19 mouse cellular contexts compared by ENCODE assay signal in genomic region chr5:115548501-115549285, GRCm38 (mm10). TPM values are rescaled to one million over a fixed set of nuclear protein-coding genes. Genes with fewer than 3 reads are reported as not detected.
A peak's percentile ranks its signal among the peaks of the same experiment; 100 is the strongest.
DNase-seq lines count a peak whose midpoint lies in the region; ATAC-seq and TF ChIP-seq lines count a peak whose summit lies in the region.
"Had no signal": no experiment of that assay in that cellular context is flagged by ENCODE, and none has a peak within 500 bp of the region (broad histone marks: within the 10 kb centered on the region; RNA-seq: fewer than 3 reads in every experiment).

No protein-coding gene starts in this region.

- no peak overlapping the region for H3K4me3 ChIP-seq in cerebellum, adult 2 months (replicated peaks; ENCODE audit: insufficient read depth, low read depth, low read length)
- H3K4me3 ChIP-seq in hindbrain, embryonic 10.5 days = no peak overlapping the region
- no peak overlapping the region for H3K4me3 ChIP-seq in hindbrain, embryonic 16.5 days (ENCODE audit: low read length)
- H3K4me3 ChIP-seq in ES-E14 (ENCODE audit: insufficient read depth in 1 of 2, low read depth in 1 of 2, low read length in 2 of 2, poor library complexity in 1 of 2, severe bottlenecking in 1 of 2) = no peak overlapping the region
- H3K4me3 ChIP-seq in limb, embryonic 10.5 days = no peak overlapping the region
- H3K4me3 ChIP-seq: embryonic facial prominence, embryonic 13.5 days; forebrain, embryonic 12.5 days; heart, embryonic 12.5 days; hindbrain, embryonic 15.5 days had no signal

- no peak overlapping the region for H3K9ac ChIP-seq in hindbrain, embryonic 16.5 days (ENCODE audit: low read depth, low read length)
- 0 out of 2 replicates have a peak overlapping the region, but pooled peaks have one; percentile 18 for H3K9ac ChIP-seq in ES-E14 (ENCODE audit: insufficient read depth, low read depth, low read length, poor library complexity, severe bottlenecking)
- H3K9ac ChIP-seq: embryonic facial prominence, embryonic 13.5 days; forebrain, embryonic 12.5 days; heart, embryonic 12.5 days; hindbrain, embryonic 15.5 days had no signal

- peaks cover 61% of the 10 kb centered on the region for H3K4me1 ChIP-seq in cerebellum, adult 2 months (ENCODE audit: control insufficient read depth, insufficient read depth, low read length)
- peaks cover 71% of the 10 kb centered on the region for H3K4me1 ChIP-seq in hindbrain, embryonic 10.5 days (replicated peaks)
- peaks cover 7% of the 10 kb centered on the region for H3K4me1 ChIP-seq in hindbrain, embryonic 16.5 days (ENCODE audit: control insufficient read depth, insufficient read depth, low read depth, low read length)
- H3K4me1 ChIP-seq in ES-E14 (ENCODE audit: control insufficient read depth in 2 of 2, insufficient read depth in 2 of 2, low read length in 2 of 2, poor library complexity in 1 of 2) = peaks cover 0 to 29% of the 10 kb centered on the region in 2 experiments; a peak in 2 of 4 replicates
- peaks cover 39% of the 10 kb centered on the region for H3K4me1 ChIP-seq in limb, embryonic 10.5 days

- ATAC-seq in hindbrain, embryonic 16.5 days = no peak
- ATAC-seq: activated CD4-positive, CD25-positive, alpha-beta regulatory T cell, adult 4 months; forebrain, embryonic 16.5 days; inflammation-experienced regulatory T-cells, adult 6 months; intestine, postnatal 0 days; Patski had no signal

- H3K4me2 ChIP-seq in hindbrain, embryonic 16.5 days (ENCODE audit: low read length) = no peak overlapping the region
- H3K4me2 ChIP-seq: embryonic facial prominence, embryonic 13.5 days; forebrain, embryonic 12.5 days; heart, embryonic 12.5 days; hindbrain, embryonic 15.5 days had no signal

- no peaks in the 10 kb centered on the region for H3K9me3 ChIP-seq in hindbrain, embryonic 10.5 days
- H3K9me3 ChIP-seq in hindbrain, embryonic 16.5 days (ENCODE audit: control insufficient read depth, low read length) = no peaks in the 10 kb centered on the region
- H3K9me3 ChIP-seq in ES-E14 (ENCODE audit: control insufficient read depth, insufficient read depth, low read depth, low read length) = no peaks in the 10 kb centered on the region
- no peaks in the 10 kb centered on the region for H3K9me3 ChIP-seq in limb, embryonic 10.5 days (replicated peaks)
- H3K9me3 ChIP-seq: embryonic facial prominence, embryonic 13.5 days; forebrain, embryonic 12.5 days; heart, embryonic 12.5 days; hindbrain, embryonic 15.5 days had no signal

- peak; percentile 56 to 58 for DNase-seq in cerebellum, adult 2 months
- no peak for DNase-seq in cerebellum, postnatal 4 days (ENCODE audit: low spot score in 2 of 2)
- no peak for DNase-seq in hindbrain, embryonic 10.5 days (ENCODE audit: low spot score)
- DNase-seq in ES-E14 (ENCODE audit: low read depth, low spot score) = no peak
- DNase-seq in limb, embryonic 10.5 days (ENCODE audit: low spot score) = no peak
- DNase-seq in kidney, postnatal 36 days = no peak
- DNase-seq: adrenal gland, postnatal 14 days; gastrocnemius, postnatal 14 days; kidney, adult 8-10 months had no signal

- peaks cover 90% of the 10 kb centered on the region for H3K36me3 ChIP-seq in hindbrain, embryonic 10.5 days
- peaks cover 28% of the 10 kb centered on the region for H3K36me3 ChIP-seq in hindbrain, embryonic 16.5 days (ENCODE audit: control insufficient read depth, insufficient read depth, low read length)
- peaks cover 20% of the 10 kb centered on the region for H3K36me3 ChIP-seq in ES-E14 (ENCODE audit: control insufficient read depth, insufficient read depth, low read length, poor library complexity, severe bottlenecking)
- H3K36me3 ChIP-seq in limb, embryonic 10.5 days = peaks cover 98% of the 10 kb centered on the region

- TF ChIP-seq POLR2A in cerebellum, adult 2 months (IDR thresholded peaks at IDR 0.05; ENCODE audit: borderline replicate concordance, insufficient read depth, low read length) = no peak

- no peak for TF ChIP-seq CTCF in cerebellum, adult 2 months (IDR thresholded peaks at IDR 0.05; ENCODE audit: borderline replicate concordance, insufficient read depth, low read depth, low read length)

- WGBS in cerebellum, adult 2 months = 51% methylated on average over 18 of the region's 18 CpGs
- WGBS in hindbrain, embryonic 10.5 days = 93% methylated on average over 18 of the region's 18 CpGs
- WGBS in hindbrain, embryonic 16.5 days = 93% methylated on average over 18 of the region's 18 CpGs
- 92% methylated on average over 18 of the region's 18 CpGs for WGBS in limb, embryonic 10.5 days

- peak overlapping the region; percentile 54 for H3K27ac ChIP-seq in cerebellum, adult 2 months (ENCODE audit: insufficient read depth, low read length)
- H3K27ac ChIP-seq in hindbrain, embryonic 10.5 days = peak overlapping the region; percentile 78
- H3K27ac ChIP-seq in hindbrain, embryonic 16.5 days (ENCODE audit: low read depth, low read length) = no peak overlapping the region
- H3K27ac ChIP-seq in ES-E14 (ENCODE audit: insufficient read depth, low read depth, low read length, poor library complexity, severe bottlenecking) = no peak overlapping the region
- H3K27ac ChIP-seq in limb, embryonic 10.5 days = peak overlapping the region; percentile 19; the same call in 1 of the 2 replicates
- H3K27ac ChIP-seq: embryonic facial prominence, embryonic 13.5 days; forebrain, embryonic 12.5 days; hindbrain, embryonic 15.5 days had no signal

- H3K27me3 ChIP-seq in cerebellum, adult 2 months (ENCODE audit: control insufficient read depth, insufficient read depth, low read length) = no peaks in the 10 kb centered on the region
- no peaks in the 10 kb centered on the region for H3K27me3 ChIP-seq in hindbrain, embryonic 10.5 days (ENCODE audit: insufficient read depth, poor library complexity, severe bottlenecking)
- no peaks in the 10 kb centered on the region for H3K27me3 ChIP-seq in hindbrain, embryonic 16.5 days (replicated peaks; ENCODE audit: control insufficient read depth, insufficient read depth, low read length)
- no peaks in the 10 kb centered on the region for H3K27me3 ChIP-seq in limb, embryonic 10.5 days (ENCODE audit: low read depth, poor library complexity, severe bottlenecking)
- H3K27me3 ChIP-seq: embryonic facial prominence, embryonic 13.5 days; forebrain, embryonic 12.5 days; heart, embryonic 12.5 days; hindbrain, embryonic 15.5 days; Patski had no signal

- in situ Hi-C loops in ES-E14 (cut with MboI; ENCODE audit: low sequenced_read_pairs in 2 of 2, unreplicated experiment in 2 of 2) = no loop called here

TF ChIP-seq in ES-E14, 5 proteins besides CTCF, POLR2A, EP300 and RAD21:
- TF ChIP-seq MAFK (IDR thresholded peaks at IDR 0.05; ENCODE audit: insufficient read depth, low read depth, low read length) (no peak), CHD2 (IDR thresholded peaks at IDR 0.05; ENCODE audit: low read depth, low read length) (no peak), ZNF384 (IDR thresholded peaks at IDR 0.05; ENCODE audit: low read depth, low read length) (no peak), ZC3H11A (IDR thresholded peaks at IDR 0.05; ENCODE audit: borderline replicate concordance, low read depth, low read length) (no peak), HCFC1 (IDR thresholded peaks at IDR 0.05; ENCODE audit: borderline replicate concordance, insufficient read depth, low read length) (no peak)

RNA-seq across cellular contexts. Expression of gene Rplp0, which starts 10.6 kb away (rescaled TPM):
- 478 and 485 TPM in 2 replicates for polyA plus RNA-seq in cerebellum, adult 2 months (2012; rRNA removed)
- 1,124 and 1,374 TPM in 2 replicates for polyA plus RNA-seq in hindbrain, embryonic 10.5 days (2016; fragmentation: Nextera tagmentation; extraction: Ambion mirVana)
- 814 and 834 TPM in 2 replicates for polyA plus RNA-seq in hindbrain, embryonic 16.5 days (2015; fragmentation: Nextera tagmentation; extraction: Ambion mirVana)
- 2,284 and 2,327 TPM in 2 replicates for total RNA-seq in ES-E14 (2012; rRNA removed)
- polyA plus RNA-seq in limb, embryonic 10.5 days (2016; fragmentation: Nextera tagmentation; extraction: Ambion mirVana) = 1,442 and 1,757 TPM in 2 replicates

RNA-seq across cellular contexts. Expression of gene Gcn1l1, which starts 16.4 kb away (rescaled TPM):
- 39.3 and 40.9 TPM in 2 replicates for polyA plus RNA-seq in cerebellum, adult 2 months (2012; rRNA removed)
- polyA plus RNA-seq in hindbrain, embryonic 10.5 days (2016; fragmentation: Nextera tagmentation; extraction: Ambion mirVana) = 56.9 and 57.5 TPM in 2 replicates
- polyA plus RNA-seq in hindbrain, embryonic 16.5 days (2015; fragmentation: Nextera tagmentation; extraction: Ambion mirVana) = 32.2 and 39.3 TPM in 2 replicates
- total RNA-seq in ES-E14 (2012; rRNA removed) = 112 and 163 TPM in 2 replicates
- polyA plus RNA-seq in limb, embryonic 10.5 days (2016; fragmentation: Nextera tagmentation; extraction: Ambion mirVana) = 63.3 and 63.8 TPM in 2 replicates

RNA-seq across cellular contexts. Expression of gene Pxn, which starts 42.2 kb away (rescaled TPM):
- 194 and 240 TPM in 2 replicates for polyA plus RNA-seq in cerebellum, adult 2 months (2012; rRNA removed)
- polyA plus RNA-seq in hindbrain, embryonic 10.5 days (2016; fragmentation: Nextera tagmentation; extraction: Ambion mirVana) = 32.6 and 42.6 TPM in 2 replicates
- 19.1 and 23.9 TPM in 2 replicates for polyA plus RNA-seq in hindbrain, embryonic 16.5 days (2015; fragmentation: Nextera tagmentation; extraction: Ambion mirVana)
- total RNA-seq in ES-E14 (2012; rRNA removed) = 25.5 and 29.4 TPM in 2 replicates
- polyA plus RNA-seq in limb, embryonic 10.5 days (2016; fragmentation: Nextera tagmentation; extraction: Ambion mirVana) = 36.8 and 45.3 TPM in 2 replicates

Comparison
In these comparisons a context has a peak if more than half of its experiments do, and no peak if none do; other contexts are left out.
1. DNase-seq: peak in cerebellum, adult 2 months (2 of 2); none in cerebellum, postnatal 4 days (0 of 2), hindbrain, embryonic 10.5 days (single experiment), ES-E14 (single experiment), limb, embryonic 10.5 days (single experiment) and kidney, postnatal 36 days (0 of 2).
2. H3K27ac ChIP-seq: peak in cerebellum, adult 2 months (single experiment), hindbrain, embryonic 10.5 days (single experiment) and limb, embryonic 10.5 days (single experiment); none in hindbrain, embryonic 16.5 days (single experiment) and ES-E14 (single experiment).